Mouse (Mus musculus): Measurements from ENCODE around the gene Slc25a29. TPM values are rescaled to one million over a fixed set of nuclear protein-coding genes. Genes with fewer than 3 reads are reported as not detected.
"Not testable (repeated sequence)": the region's sequence is repeated elsewhere in the genome, so short reads cannot be mapped to it uniquely, and the experiment has no call there.

Slc25a29 gene
- total RNA-seq (2021) = 10 to 100 TPM; 15.8 to 17.5 TPM

GRCm38 (mm10) chr12:108835840-108836409, at the start of gene Slc25a29, which contains the start of gene Slc25a47:
Gene Slc25a29, minus strand, starts transcription at chr12:108835883.
Gene Slc25a47, plus strand, starts transcription at chr12:108836046.
- peak; percentile 99 for DNase-seq
- intact Hi-C loops (cut with DNase I) = no loop called here

- intact Hi-C loops (cut with DNase I) = no loop called here
- DNase-seq = no peak
These were observed 47.1 kb upstream of the Slc25a29 start for GRCm38 (mm10) chr12:108882776-108883175.

GRCm38 (mm10) chr12:108881192-108881591, 45.5 kb upstream of the Slc25a29 start:
- DNase-seq = no peak
- intact Hi-C loops (cut with DNase I) = no loop called here

- intact Hi-C loops (cut with DNase I) = no loop called here
- no peak for DNase-seq
These were observed 44.9 kb upstream of the Slc25a29 start for GRCm38 (mm10) chr12:108880606-108881005.

- DNase-seq = no peak
- intact Hi-C loops (cut with DNase I) = no loop called here
These were observed 43.5 kb upstream of the Slc25a29 start for GRCm38 (mm10) chr12:108879138-108879537.

GRCm38 (mm10) chr12:108873122-108873521, 37.4 kb upstream of the Slc25a29 start:
- intact Hi-C loops (cut with DNase I) = no loop called here
- DNase-seq = no peak

- DNase-seq = peak; percentile 26
- intact Hi-C loops (cut with DNase I) = no loop called here
These were observed 33.9 kb upstream of the Slc25a29 start for GRCm38 (mm10) chr12:108869575-108869974.

GRCm38 (mm10) chr12:108865007-108865494, 29.4 kb upstream of the Slc25a29 start:
- intact Hi-C loops (cut with DNase I) = no loop called here
- no peak for DNase-seq

GRCm38 (mm10) chr12:108858486-108858885, 22.8 kb upstream of the Slc25a29 start:
- DNase-seq = no peak

GRCm38 (mm10) chr12:108857589-108858184, 22.0 kb upstream of the Slc25a29 start:
- intact Hi-C loops (cut with DNase I) = no loop called here
- no peak for DNase-seq

More at GRCm38 (mm10) chr12:108858486-108858885, 22.8 kb upstream of the Slc25a29 start:
- intact Hi-C loops (cut with DNase I) = no loop called here

GRCm38 (mm10) chr12:108857109-108857508, 21.4 kb upstream of the Slc25a29 start:
- no peak for DNase-seq
- intact Hi-C loops (cut with DNase I) = no loop called here

- no peak for DNase-seq
- intact Hi-C loops (cut with DNase I) = no loop called here
These were observed 20.5 kb upstream of the Slc25a29 start for GRCm38 (mm10) chr12:108856186-108856585.

GRCm38 (mm10) chr12:108855081-108855480, 19.4 kb upstream of the Slc25a29 start:
- no peak for DNase-seq
- intact Hi-C loops (cut with DNase I) = no loop called here

- no peak for DNase-seq
- intact Hi-C loops (cut with DNase I) = no loop called here
These were observed 17.1 kb upstream of the Slc25a29 start for GRCm38 (mm10) chr12:108852822-108853221.

- intact Hi-C loops (cut with DNase I) = no loop called here
- no peak for DNase-seq
These were observed 15.2 kb upstream of the Slc25a29 start for GRCm38 (mm10) chr12:108850886-108851285.

GRCm38 (mm10) chr12:108850129-108850528, 14.4 kb upstream of the Slc25a29 start:
- intact Hi-C loops (cut with DNase I) = no loop called here
- no peak for DNase-seq

GRCm38 (mm10) chr12:108849488-108850022, 13.9 kb upstream of the Slc25a29 start:
- no peak for DNase-seq
- intact Hi-C loops (cut with DNase I) = no loop called here

- intact Hi-C loops (cut with DNase I); DNase-seq: not testable (repeated sequence)
These were observed 12.3 kb upstream of the Slc25a29 start for GRCm38 (mm10) chr12:108848033-108848432.

- intact Hi-C loops (cut with DNase I) = no loop called here
- no peak for DNase-seq
These were observed 7.0 kb upstream of the Slc25a29 start for GRCm38 (mm10) chr12:108842663-108843062.

GRCm38 (mm10) chr12:108841181-108841580, 5.5 kb upstream of the Slc25a29 start:
- intact Hi-C loops (cut with DNase I) = no loop called here
- DNase-seq = no peak

- DNase-seq = no peak
- intact Hi-C loops (cut with DNase I) = no loop called here
These were observed 1.0 kb upstream of the Slc25a29 start for GRCm38 (mm10) chr12:108836722-108837121.

GRCm38 (mm10) chr12:108835208-108835839, 359 bp downstream of the Slc25a29 start:
- intact Hi-C loops (cut with DNase I) = no loop called here
- DNase-seq = no peak

Measured in left cerebral cortex, postnatal 4 days (tissue).